Mouse (Mus musculus) ES-E14 (cell line): ENCODE measurements around the gene Amer2.

Experiments
- CHD2 ChIP-seq: IDR thresholded peaks from 2 replicates; pipeline ENCODE4 v1.6.1; 2014; ENCODE audit warnings: mild to moderate bottlenecking, low read depth, low read length, inconsistent platforms
- HCFC1 ChIP-seq: IDR thresholded peaks from 2 replicates; pipeline ENCODE4 v1.6.1; 2012; ENCODE audit warnings: low read length, inconsistent platforms, borderline replicate concordance; ENCODE audit not compliant: insufficient read depth
- MAFK ChIP-seq: IDR thresholded peaks from 2 replicates; pipeline ENCODE4 v1.6.1; 2014; ENCODE audit warnings: mild to moderate bottlenecking, low read depth, low read length, inconsistent platforms; ENCODE audit not compliant: insufficient read depth
- ZC3H11A ChIP-seq: IDR thresholded peaks from 2 replicates; pipeline ENCODE4 v1.6.1; 2012; ENCODE audit warnings: low read depth, mild to moderate bottlenecking, inconsistent platforms, low read length, borderline replicate concordance
- ZNF384 ChIP-seq: IDR thresholded peaks from 2 replicates; pipeline ENCODE4 v1.6.1; 2012; ENCODE audit warnings: low read depth, low read length, inconsistent platforms

DNA sequence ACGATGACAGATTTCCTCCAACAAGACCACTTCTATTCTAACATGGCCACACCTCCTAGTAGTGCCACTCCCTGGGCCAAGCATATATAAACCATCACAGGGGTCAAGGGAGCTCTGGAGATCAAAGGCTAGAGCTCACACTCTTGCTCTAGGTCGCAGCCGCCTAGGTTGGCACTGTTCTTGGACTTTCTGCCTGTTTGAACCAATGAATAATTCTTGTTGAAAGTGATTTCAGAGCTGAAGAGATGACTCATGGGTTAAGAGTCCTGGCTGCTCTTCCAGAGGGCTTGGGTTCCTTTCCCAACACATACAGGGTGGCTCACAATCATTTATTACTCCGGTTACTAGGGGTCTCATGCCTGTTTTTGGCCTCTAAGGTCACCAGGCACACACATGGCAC, 24.3 kb downstream of the Amer2 start:
- TF ChIP-seq ZC3H11A: no peak
- no peak for TF ChIP-seq HCFC1
- TF ChIP-seq CHD2: no peak
- TF ChIP-seq ZNF384: no peak
- TF ChIP-seq MAFK: no peak
